Comparison of ENCODE assay signal across 29 mouse cellular contexts in the genomic region with DNA sequence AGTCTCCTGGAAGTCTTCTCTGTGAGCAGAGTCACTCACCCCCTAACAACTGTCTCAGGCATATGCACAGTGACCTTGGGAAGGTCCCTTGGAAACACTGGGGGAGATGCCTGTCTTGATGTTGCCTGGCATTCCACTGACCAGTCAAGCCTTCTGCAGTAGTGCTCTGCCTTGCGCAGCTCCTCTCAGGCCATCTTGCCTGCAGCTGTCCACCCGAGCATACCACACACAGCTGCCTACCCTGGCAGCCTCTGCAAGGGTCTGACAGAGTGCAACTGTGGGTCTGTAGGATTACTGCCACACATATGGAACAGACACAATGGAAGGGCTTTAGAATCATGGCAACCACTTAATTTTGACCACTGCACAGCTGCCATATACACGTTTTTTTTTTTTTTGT. TPM values are rescaled to one million over a fixed set of nuclear protein-coding genes. Genes with fewer than 3 reads are reported as not detected.
DNase-seq lines count a peak whose midpoint lies in the region; ATAC-seq and TF ChIP-seq lines count a peak whose summit lies in the region.
"Had no signal": no experiment of that assay in that cellular context is flagged by ENCODE, and none has a peak within 500 bp of the region (broad histone marks: within the 10 kb centered on the region; RNA-seq: fewer than 3 reads in every experiment).

No protein-coding gene starts in this region.

- no peaks in the 10 kb centered on the region for H3K36me3 ChIP-seq in embryonic facial prominence, embryonic 14.5 days (ENCODE audit: control insufficient read depth, insufficient read depth, low read length)
- H3K36me3 ChIP-seq in embryonic facial prominence, embryonic 10.5 days (replicated peaks) = no peaks in the 10 kb centered on the region
- no peaks in the 10 kb centered on the region for H3K36me3 ChIP-seq in kidney, embryonic 16.5 days (ENCODE audit: insufficient read depth, low read length)
- no peaks in the 10 kb centered on the region for H3K36me3 ChIP-seq in myocyte (ENCODE audit: control insufficient read depth, insufficient read depth)
- H3K36me3 ChIP-seq: embryonic facial prominence, embryonic 12.5 days; neural tube, embryonic 12.5 days had no signal

- H3K27me3 ChIP-seq in embryonic facial prominence, embryonic 14.5 days (replicated peaks; ENCODE audit: control insufficient read depth, insufficient read depth, low read length) = no peaks in the 10 kb centered on the region
- no peaks in the 10 kb centered on the region for H3K27me3 ChIP-seq in embryonic facial prominence, embryonic 10.5 days (replicated peaks; ENCODE audit: low read depth, poor library complexity, severe bottlenecking)
- H3K27me3 ChIP-seq in kidney, embryonic 16.5 days (ENCODE audit: insufficient read depth, low read length) = no peaks in the 10 kb centered on the region
- H3K27me3 ChIP-seq in myocyte (ENCODE audit: control insufficient read depth, insufficient read depth, insufficient read length) = no peaks in the 10 kb centered on the region
- H3K27me3 ChIP-seq: CH12.LX; embryonic facial prominence, embryonic 12.5 days; liver, embryonic 12.5 days; neural tube, embryonic 12.5 days had no signal

- no peaks in the 10 kb centered on the region for H3K9me3 ChIP-seq in embryonic facial prominence, embryonic 14.5 days (ENCODE audit: control insufficient read depth, low read length)
- H3K9me3 ChIP-seq in embryonic facial prominence, embryonic 10.5 days = no peaks in the 10 kb centered on the region
- H3K9me3 ChIP-seq in kidney, embryonic 16.5 days (ENCODE audit: low read length) = no peaks in the 10 kb centered on the region
- H3K9me3 ChIP-seq: embryonic facial prominence, embryonic 12.5 days; liver, embryonic 12.5 days; neural tube, embryonic 12.5 days had no signal

- TF ChIP-seq POLR2A in myocyte (IDR thresholded peaks at IDR 0.05; ENCODE audit: insufficient read length, low read depth) = no peak

- peaks cover 25% of the 10 kb centered on the region for H3K79me2 ChIP-seq in myocyte (ENCODE audit: control insufficient read depth, insufficient read depth)

- no peak overlapping the region for H3K4me3 ChIP-seq in embryonic facial prominence, embryonic 14.5 days (ENCODE audit: low read depth, low read length)
- no peak overlapping the region for H3K4me3 ChIP-seq in embryonic facial prominence, embryonic 10.5 days
- H3K4me3 ChIP-seq in kidney, embryonic 16.5 days (ENCODE audit: low read length) = no peak overlapping the region
- H3K4me3 ChIP-seq in myocyte = no peak overlapping the region
- H3K4me3 ChIP-seq: embryonic facial prominence, embryonic 12.5 days; erythroblast, embryonic 14.5 days; liver, embryonic 12.5 days; neural tube, embryonic 12.5 days had no signal

- no peak overlapping the region for H3K27ac ChIP-seq in embryonic facial prominence, embryonic 14.5 days (replicated peaks; ENCODE audit: low read depth, low read length)
- no peak overlapping the region for H3K27ac ChIP-seq in embryonic facial prominence, embryonic 10.5 days (replicated peaks)
- H3K27ac ChIP-seq in kidney, embryonic 16.5 days (ENCODE audit: low read length) = no peak overlapping the region
- H3K27ac ChIP-seq: embryonic facial prominence, embryonic 12.5 days; liver, embryonic 12.5 days; neural tube, embryonic 12.5 days; stomach, postnatal 0 days had no signal

- peak; percentile 76 for DNase-seq in embryonic facial prominence, embryonic 14.5 days (ENCODE audit: low spot score)
- DNase-seq in embryonic facial prominence, embryonic 10.5 days (ENCODE audit: low spot score) = no peak
- DNase-seq in kidney, adult 18-20 months = no peak
- DNase-seq in retina, postnatal 1 day = peak; percentile 17
- DNase-seq in retina, embryonic 14.5 days (ENCODE audit: low spot score) = no peak
- DNase-seq in cerebellum, adult 8-10 months = no peak
- DNase-seq: adrenal gland, adult 8-10 months; cerebellum, adult 9-10 months; cerebellum, postnatal 36 days; forebrain, postnatal 0 days; heart, postnatal 14 days; kidney, postnatal 36 days; left cerebral cortex, postnatal 4 days; liver, postnatal 0 days; lung, postnatal 4 days; right cerebral cortex, postnatal 25 days; thymus, adult 18-20 months; thymus, postnatal 25 days had no signal

- H3K4me1 ChIP-seq in embryonic facial prominence, embryonic 14.5 days (ENCODE audit: control insufficient read depth, insufficient read depth, low read length) = peaks cover 7% of the 10 kb centered on the region; the same call in 1 of the 2 replicates
- H3K4me1 ChIP-seq in embryonic facial prominence, embryonic 10.5 days = peaks cover 30% of the 10 kb centered on the region
- peaks cover 7% of the 10 kb centered on the region for H3K4me1 ChIP-seq in kidney, embryonic 16.5 days (ENCODE audit: insufficient read depth, low read length)

- H3K4me2 ChIP-seq in embryonic facial prominence, embryonic 14.5 days (ENCODE audit: low read depth, low read length) = no peak overlapping the region
- H3K4me2 ChIP-seq in kidney, embryonic 16.5 days (replicated peaks; ENCODE audit: low read depth, low read length) = no peak overlapping the region
- no peak overlapping the region for H3K4me2 ChIP-seq in myocyte (ENCODE audit: low read depth)
- H3K4me2 ChIP-seq: embryonic facial prominence, embryonic 12.5 days; liver, embryonic 12.5 days; neural tube, embryonic 12.5 days had no signal

- ATAC-seq in embryonic facial prominence, embryonic 14.5 days (ENCODE audit: low read depth) = peak; percentile 84
- ATAC-seq in kidney, embryonic 16.5 days (ENCODE audit: low FRiP score, low TSS enrichment) = peak; percentile 69; the same call in 1 of the 2 replicates
- ATAC-seq: forebrain, postnatal 0 days; intestine, embryonic 16.5 days; liver, embryonic 12.5 days; liver, postnatal 0 days; midbrain, embryonic 16.5 days had no signal

- WGBS in embryonic facial prominence, embryonic 14.5 days = 68% methylated on average over 3 of the region's 3 CpGs
- WGBS in embryonic facial prominence, embryonic 10.5 days = 75% methylated on average over 3 of the region's 3 CpGs
- WGBS in kidney, embryonic 16.5 days = 46% methylated on average over 3 of the region's 3 CpGs

- H3K9ac ChIP-seq in embryonic facial prominence, embryonic 14.5 days (ENCODE audit: low read depth, low read length) = no peak overlapping the region
- no peak overlapping the region for H3K9ac ChIP-seq in kidney, embryonic 16.5 days (replicated peaks; ENCODE audit: low read length)
- H3K9ac ChIP-seq: embryonic facial prominence, embryonic 12.5 days; forebrain, postnatal 0 days; liver, embryonic 12.5 days; liver, postnatal 0 days; neural tube, embryonic 12.5 days had no signal

- no peak overlapping the region for H3ac ChIP-seq in myocyte (ENCODE audit: control insufficient read depth, insufficient read length)

TF ChIP-seq in myocyte, 11 proteins besides CTCF, POLR2A, EP300 and RAD21:
- TF ChIP-seq MAX (IDR thresholded peaks at IDR 0.05; ENCODE audit: low read depth) (no peak), E2F4 (IDR thresholded peaks at IDR 0.05; ENCODE audit: insufficient read depth) (no peak), TCF12 (IDR thresholded peaks at IDR 0.05; ENCODE audit: insufficient read depth, poor library complexity, severe bottlenecking) (peak; percentile 85), SRF (IDR thresholded peaks at IDR 0.05; ENCODE audit: control insufficient read depth, insufficient read length, low read depth) (no peak), MYOD1 (IDR thresholded peaks at IDR 0.05; ENCODE audit: control insufficient read depth in 1 of 3, insufficient read length in 2 of 3, low read depth in 2 of 3) (peak; percentile 75 to 99 (median 99)), REST (IDR thresholded peaks at IDR 0.05; ENCODE audit: insufficient read depth, insufficient read length) (no peak), TCF3 (IDR thresholded peaks at IDR 0.05; ENCODE audit: insufficient read length, low read depth) (peak; percentile 97), MYOG (IDR thresholded peaks at IDR 0.05; ENCODE audit: control insufficient read depth in 1 of 3, insufficient read depth in 1 of 3, insufficient read length in 2 of 3, low read depth in 2 of 3) (peak; percentile 97 to 99 (median 99)), USF1 (IDR thresholded peaks at IDR 0.05; ENCODE audit: low read depth) (no peak), POLR2AphosphoS2 (IDR thresholded peaks at IDR 0.05; ENCODE audit: insufficient read length, low read depth) (no peak), CEBPB (IDR thresholded peaks at IDR 0.05; ENCODE audit: insufficient read depth, poor library complexity, severe bottlenecking) (no peak)

RNA-seq across cellular contexts. Expression of a gene that starts 32.8 kb away (rescaled TPM):
- 15.4 and 16.2 TPM in 2 replicates for polyA plus RNA-seq in embryonic facial prominence, embryonic 14.5 days (2014; fragmentation: Nextera tagmentation; extraction: Ambion mirVana)
- 5.2 and 6.1 TPM in 2 replicates for polyA plus RNA-seq in embryonic facial prominence, embryonic 10.5 days (2016; fragmentation: Nextera tagmentation; extraction: Ambion mirVana)
- 13.0 TPM in 2 replicates for polyA plus RNA-seq in kidney, embryonic 16.5 days (2015; fragmentation: Nextera tagmentation; extraction: Ambion mirVana)
- polyA plus RNA-seq in myocyte (2012; fragmentation: generic; extraction: Trizol) = 10.4 TPM

RNA-seq across cellular contexts. Expression of a gene that starts 33.0 kb away (rescaled TPM):
- polyA plus RNA-seq in embryonic facial prominence, embryonic 14.5 days (2014; fragmentation: Nextera tagmentation; extraction: Ambion mirVana) = 0.49 and 0.92 TPM in 2 replicates
- 0.24 and 0.30 TPM in 2 replicates for polyA plus RNA-seq in embryonic facial prominence, embryonic 10.5 days (2016; fragmentation: Nextera tagmentation; extraction: Ambion mirVana)
- polyA plus RNA-seq in kidney, embryonic 16.5 days (2015; fragmentation: Nextera tagmentation; extraction: Ambion mirVana) = 0.17 and 0.42 TPM in 2 replicates
- polyA plus RNA-seq in myocyte (2012; fragmentation: generic; extraction: Trizol) = 0.35 TPM
- polyA plus RNA-seq: erythroblast, embryonic 14.5 days; lung, embryonic 16.5 days had no signal

Comparison
In these comparisons a context has a peak if more than half of its experiments do, and no peak if none do; other contexts are left out.
1. DNase-seq: peak in embryonic facial prominence, embryonic 14.5 days (single experiment) and retina, postnatal 1 day (single experiment); none in embryonic facial prominence, embryonic 10.5 days (single experiment), kidney, adult 18-20 months (single experiment), retina, embryonic 14.5 days (single experiment) and cerebellum, adult 8-10 months (single experiment).